Mouse (Mus musculus) adrenal gland, postnatal 14 days (tissue): ENCODE measurements around the gene Itgad. TPM values are rescaled to one million over a fixed set of nuclear protein-coding genes. Genes with fewer than 3 reads are reported as not detected.
A peak's percentile ranks its signal among the peaks of the same experiment; 100 is the strongest.

ENCODE experiments used
- DNase-seq: peaks from one replicate; pipeline ENCODE4 v3.0.0; 2021; ENCODE audit warnings: mixed read lengths
- total RNA-seq: library from RNA; stranded (reverse); gene quantifications from 2 replicates; pipeline ENCODE4 v1.2.3, GENCODE M21; 2021

Itgad gene
- total RNA-seq, 1 experiment from 2014 or later: 0.93 TPM

- DNase-seq: no peak
Measured at GRCm38 (mm10) chr7:128180126-128180525, 25.9 kb downstream of the Itgad start.

- DNase-seq: no peak
Measured at GRCm38 (mm10) chr7:128180546-128180945, 26.4 kb downstream of the Itgad start.

- no peak for DNase-seq
Measured at GRCm38 (mm10) chr7:128181691-128182090, 27.5 kb downstream of the Itgad start.

- no peak for DNase-seq
Measured at GRCm38 (mm10) chr7:128201607-128202006, 47.4 kb downstream of the Itgad start.

GRCm38 (mm10) chr7:128203071-128203470 lies 48.9 kb downstream of the Itgad start:
- no peak for DNase-seq

- DNase-seq: no peak
Measured at GRCm38 (mm10) chr7:128204179-128204578, 50.0 kb downstream of the Itgad start.

- DNase-seq: no peak
Measured at GRCm38 (mm10) chr7:128205695-128206094, 51.5 kb downstream of the Itgad start.

- DNase-seq: no peak
Measured at GRCm38 (mm10) chr7:128206152-128206551, 52.0 kb downstream of the Itgad start, which contains the start of gene Cox6a2. Gene Cox6a2, minus strand, starts transcription at chr7:128206387.

GRCm38 (mm10) chr7:128208187-128208586 lies 54.0 kb downstream of the Itgad start:
- peak; percentile 80 for DNase-seq

GRCm38 (mm10) chr7:128209826-128210225 lies 55.6 kb downstream of the Itgad start:
- DNase-seq: no peak

GRCm38 (mm10) chr7:128219952-128220351 lies 65.8 kb downstream of the Itgad start:
- no peak for DNase-seq

GRCm38 (mm10) chr7:128220936-128221335 lies 66.8 kb downstream of the Itgad start:
- DNase-seq: no peak

- peak; percentile 17 for DNase-seq
Measured at GRCm38 (mm10) chr7:128231741-128232140, 77.6 kb downstream of the Itgad start.

GRCm38 (mm10) chr7:128234796-128235195 lies 80.6 kb downstream of the Itgad start:
- DNase-seq: no peak

GRCm38 (mm10) chr7:128235481-128235880 lies 81.3 kb downstream of the Itgad start:
- DNase-seq: no peak

GRCm38 (mm10) chr7:128236426-128236825 lies 82.2 kb downstream of the Itgad start:
- DNase-seq: no peak

- DNase-seq: peak; percentile 92
Measured at GRCm38 (mm10) chr7:128236856-128237592, 82.8 kb downstream of the Itgad start, which contains the start of gene Armc5. Gene Armc5, plus strand, starts transcription at chr7:128237342.

GRCm38 (mm10) chr7:128237593-128237926 lies 83.4 kb downstream of the Itgad start:
- DNase-seq: no peak

- peak; percentile 100 for DNase-seq
Measured at GRCm38 (mm10) chr7:128237927-128238778, 84.0 kb downstream of the Itgad start, which contains the start of gene 9130023H24Rik. Gene 9130023H24Rik, minus strand, starts transcription at chr7:128238031.

- DNase-seq: peak; percentile 52
Measured at GRCm38 (mm10) chr7:128238991-128239390, 84.8 kb downstream of the Itgad start.

GRCm38 (mm10) chr7:128240131-128240784 lies 86.1 kb downstream of the Itgad start:
- DNase-seq: peak; percentile 29

- DNase-seq: no peak
Measured at GRCm38 (mm10) chr7:128242331-128242730, 88.2 kb downstream of the Itgad start.

- DNase-seq: no peak
Measured at GRCm38 (mm10) chr7:128243921-128244320, 89.7 kb downstream of the Itgad start.
